Mouse (Mus musculus): ENCODE measurements around the gene Tecpr1. TPM values are rescaled to one million over a fixed set of nuclear protein-coding genes. Genes with fewer than 3 reads are reported as not detected.
A peak's percentile ranks its signal among the peaks of the same experiment; 100 is the strongest.

Gene Tecpr1
- 10 to 100 TPM; 91.9 to 92.5 TPM for total RNA-seq (2021)
- long read RNA-seq, experiment 1, full-length matches to known transcripts = 77 of 118 reads
- long read RNA-seq, experiment 1, partial matches to known transcripts = 27 of 118 reads
- long read RNA-seq, experiment 1, other reads (novel, unspliced or antisense) = 14 of 118 reads
- long read RNA-seq, experiment 2, full-length matches to known transcripts = 35 of 64 reads
- long read RNA-seq, experiment 2, partial matches to known transcripts = 22 of 64 reads
- long read RNA-seq, experiment 2, other reads (novel, unspliced or antisense) = 7 of 64 reads

DNA sequence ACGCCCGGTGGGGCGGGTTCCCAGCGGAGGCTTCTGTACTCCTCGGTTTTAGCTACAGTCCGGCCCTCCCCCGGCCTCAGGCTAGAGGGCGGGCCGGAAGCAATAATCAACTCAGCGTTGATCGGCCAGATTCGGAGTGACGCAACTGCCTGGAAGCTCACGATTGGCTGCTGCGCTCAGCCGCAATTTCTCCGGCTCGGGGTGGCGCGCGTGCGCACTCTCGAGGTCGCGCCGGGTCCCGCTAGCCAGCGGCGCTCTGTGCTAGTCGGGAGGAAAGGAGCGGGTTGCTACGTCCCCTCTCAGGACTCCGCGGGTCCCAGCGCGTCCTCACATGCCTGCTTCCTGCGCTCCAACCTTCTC lies at the start of gene Tecpr1:
Tecpr1 (minus strand) TSS at position 113 of the 360 bp plus-strand sequence.
- peak; percentile 93 to 97 for DNase-seq (ENCODE audit: low spot score in 2 of 2)

- DNase-seq (ENCODE audit: low spot score in 2 of 2) = no peak
Measured at GRCm38 (mm10) chr5:144271772-144272171, 48.4 kb upstream of the Tecpr1 start.

DNA sequence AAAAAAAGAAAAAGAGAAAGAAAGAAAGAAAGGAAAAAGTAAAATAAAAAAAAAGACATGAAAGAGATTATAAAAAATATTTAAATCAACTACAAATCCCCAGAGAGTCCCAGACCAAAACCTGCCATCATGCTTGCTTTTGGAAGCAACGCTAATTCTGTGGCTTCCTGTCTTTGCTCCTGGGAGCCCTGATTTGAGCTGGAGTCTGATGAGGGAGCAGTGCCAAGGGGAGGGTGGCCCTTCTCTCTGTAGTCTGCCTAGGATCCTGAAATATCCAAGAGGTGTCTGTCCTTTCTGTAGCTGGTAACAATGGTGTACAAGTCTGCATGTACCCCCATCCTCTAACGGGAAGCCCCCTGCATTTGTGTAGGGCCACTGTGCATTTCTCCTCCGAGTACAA lies 47.7 kb upstream of the Tecpr1 start:
- DNase-seq (ENCODE audit: low spot score in 2 of 2) = no peak

- no peak for DNase-seq (ENCODE audit: low spot score in 2 of 2)
Measured at GRCm38 (mm10) chr5:144270420-144270819, 47.0 kb upstream of the Tecpr1 start.

- DNase-seq (ENCODE audit: low spot score in 2 of 2) = no peak
Measured at GRCm38 (mm10) chr5:144269926-144270325, 46.5 kb upstream of the Tecpr1 start.

DNA sequence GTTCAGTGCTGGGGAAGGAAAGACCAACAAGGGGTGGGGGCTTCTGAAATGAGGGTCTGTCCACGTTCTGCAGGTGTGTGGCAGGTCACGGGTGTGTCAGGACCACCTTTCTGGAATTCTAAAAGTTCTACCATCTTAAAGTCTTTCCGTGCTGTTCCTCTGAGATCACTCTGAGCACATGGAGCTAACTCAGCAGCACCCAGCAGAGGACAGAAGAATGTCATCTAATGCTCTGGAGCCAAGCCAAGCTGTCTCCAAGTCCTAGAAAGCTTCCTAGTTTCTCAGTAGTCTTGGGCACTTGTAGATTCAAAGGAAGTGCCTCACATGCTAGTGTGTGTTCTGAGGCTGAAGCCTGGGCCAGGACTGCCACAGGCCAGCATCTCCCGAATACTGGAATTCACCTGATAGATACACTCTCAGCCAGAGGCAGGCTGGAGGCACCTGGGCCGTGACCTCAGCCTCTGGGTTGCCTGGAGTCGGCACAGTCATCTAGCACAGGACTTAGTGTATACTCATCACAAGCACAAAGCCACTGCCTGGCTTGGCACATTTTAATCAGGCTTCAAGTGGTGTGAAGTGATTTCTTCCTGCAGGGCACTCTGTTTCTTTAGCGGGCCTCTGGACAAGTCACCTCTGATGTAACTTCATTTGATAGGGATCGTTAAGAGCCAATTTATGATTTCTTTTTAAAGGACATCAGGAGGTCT lies 44.3 kb upstream of the Tecpr1 start:
- DNase-seq (ENCODE audit: low spot score in 2 of 2) = peak in 1 of 2 experiments; percentile 41

DNA sequence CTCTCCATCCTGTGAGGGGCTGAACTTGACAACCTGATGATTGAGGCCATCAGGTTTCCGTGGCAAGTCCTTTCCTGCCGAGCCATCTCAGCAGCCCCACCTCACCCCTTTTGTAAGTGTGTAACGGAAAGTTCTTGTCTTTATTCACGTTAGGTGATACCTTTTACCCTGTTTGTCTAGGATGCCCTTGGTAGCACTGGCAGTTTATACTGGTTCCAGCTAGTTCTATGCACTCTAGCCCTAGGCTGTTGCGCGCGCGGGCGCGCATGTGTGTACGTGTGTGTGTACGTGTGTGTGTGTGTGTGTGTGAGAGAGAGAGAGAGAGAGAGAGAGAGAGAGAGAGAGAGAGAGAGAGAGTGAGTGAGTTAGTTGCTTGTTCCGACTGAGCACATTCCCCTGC lies 40.1 kb upstream of the Tecpr1 start:
- DNase-seq (ENCODE audit: low spot score in 2 of 2) = no peak

DNA sequence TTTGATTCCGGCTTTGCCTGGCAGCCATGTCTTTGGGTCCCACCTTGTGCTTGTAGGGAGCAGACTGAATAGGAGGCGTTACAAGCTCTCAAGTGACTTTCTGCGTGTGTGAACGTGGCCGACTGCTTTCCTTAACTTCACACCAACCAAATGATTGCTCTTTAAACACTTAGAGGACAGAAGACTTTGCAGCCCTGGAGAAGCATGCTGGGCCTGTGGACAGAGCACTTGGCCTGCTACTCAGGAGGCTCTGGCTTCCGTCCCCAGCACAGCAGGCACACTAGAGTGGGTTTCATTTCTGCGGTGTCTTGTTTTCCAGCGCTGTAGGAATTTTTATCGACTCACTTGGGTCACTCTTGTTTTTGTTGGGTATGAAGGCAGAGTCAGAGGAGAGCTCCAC lies 39.7 kb upstream of the Tecpr1 start:
- DNase-seq (ENCODE audit: low spot score in 2 of 2) = no peak

GRCm38 (mm10) chr5:144261829-144262228 lies 38.4 kb upstream of the Tecpr1 start:
- peak; percentile 36 to 37 for DNase-seq (ENCODE audit: low spot score in 2 of 2)

- DNase-seq (ENCODE audit: low spot score in 2 of 2) = no peak
Measured at GRCm38 (mm10) chr5:144261309-144261708, 37.9 kb upstream of the Tecpr1 start.

DNA sequence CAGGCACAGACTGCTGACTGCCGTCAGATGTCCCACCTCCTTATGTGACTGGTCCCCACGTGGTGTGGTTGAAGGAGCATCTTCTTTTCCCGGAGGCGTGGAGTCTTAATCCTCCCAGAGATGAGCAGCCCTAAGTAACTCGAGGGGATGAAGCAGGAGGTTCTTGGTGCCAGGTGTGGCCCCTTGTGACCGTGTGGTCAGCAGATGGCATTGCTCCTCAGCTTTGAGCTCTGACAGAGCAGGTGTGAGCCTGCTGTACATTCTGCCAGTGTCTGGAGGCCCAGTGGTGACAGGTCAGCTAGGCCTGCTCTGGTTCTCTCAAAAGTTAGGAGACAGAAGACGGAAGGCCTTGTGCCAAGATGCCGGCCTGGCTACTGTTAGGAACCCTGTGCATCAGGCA lies 37.0 kb upstream of the Tecpr1 start:
- DNase-seq (ENCODE audit: low spot score in 2 of 2) = no peak

GRCm38 (mm10) chr5:144259228-144259627 lies 35.8 kb upstream of the Tecpr1 start:
- DNase-seq (ENCODE audit: low spot score in 2 of 2) = no peak

- DNase-seq (ENCODE audit: low spot score in 2 of 2) = no peak
Measured at GRCm38 (mm10) chr5:144258687-144259086, 35.3 kb upstream of the Tecpr1 start.

DNA sequence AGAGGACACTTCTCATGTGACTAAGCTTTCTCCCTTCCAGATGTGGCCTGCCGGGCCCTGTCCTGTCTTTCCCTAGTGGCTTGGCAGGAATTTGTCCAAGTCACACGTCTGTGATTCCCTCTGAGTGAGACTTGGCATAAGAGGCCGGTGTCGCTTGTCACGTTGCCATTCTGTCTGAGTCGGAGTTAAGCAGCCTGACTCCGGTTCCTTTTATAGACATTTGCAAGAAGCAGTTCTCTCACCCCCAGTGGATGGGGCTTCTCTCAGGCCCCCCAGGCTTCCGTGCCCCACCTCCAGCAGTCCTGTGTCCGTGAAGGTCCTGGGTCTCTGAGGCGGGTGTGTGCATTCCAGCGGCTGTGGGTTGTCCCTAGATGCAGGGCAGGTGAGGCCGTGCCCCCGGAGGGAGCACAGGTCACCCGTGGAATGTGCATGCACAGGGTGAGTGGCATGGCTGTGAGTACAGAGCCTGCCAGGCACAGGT lies 34.8 kb upstream of the Tecpr1 start:
- DNase-seq (ENCODE audit: low spot score in 2 of 2) = peak in 1 of 2 experiments; percentile 34

DNA sequence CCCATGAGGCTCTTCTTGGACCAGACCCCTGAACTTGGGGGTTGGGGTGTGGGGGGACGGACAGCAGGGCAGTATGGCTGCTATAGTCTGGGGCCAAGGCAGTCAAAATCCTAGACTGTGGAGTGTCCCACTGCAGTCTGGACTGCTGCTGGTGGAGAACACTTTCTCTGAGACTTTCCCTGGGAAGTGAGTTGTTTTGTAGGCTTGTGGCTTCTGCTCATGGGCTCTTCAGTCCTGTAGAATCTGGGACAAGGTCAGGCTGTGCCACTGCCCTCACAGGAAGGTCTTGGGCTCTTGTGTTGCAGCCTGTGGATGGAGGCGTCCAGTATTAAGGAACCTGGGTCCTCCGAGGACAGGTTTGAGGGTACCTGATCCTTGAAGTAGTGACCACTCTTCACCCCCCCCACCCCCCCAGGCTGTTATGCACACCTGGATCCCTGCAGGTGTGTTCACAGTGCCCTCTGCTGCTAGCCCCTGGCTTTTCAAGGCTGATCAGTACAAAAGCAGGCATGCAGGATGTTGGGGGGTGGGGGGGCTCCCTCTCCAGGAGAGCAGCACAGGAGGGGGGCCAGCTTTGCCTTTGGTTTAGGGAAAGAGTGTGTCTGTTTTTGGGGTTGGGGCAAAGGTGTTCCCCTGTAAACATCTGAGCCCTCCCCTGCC lies 34.2 kb upstream of the Tecpr1 start:
- DNase-seq (ENCODE audit: low spot score in 2 of 2) = no peak

DNA sequence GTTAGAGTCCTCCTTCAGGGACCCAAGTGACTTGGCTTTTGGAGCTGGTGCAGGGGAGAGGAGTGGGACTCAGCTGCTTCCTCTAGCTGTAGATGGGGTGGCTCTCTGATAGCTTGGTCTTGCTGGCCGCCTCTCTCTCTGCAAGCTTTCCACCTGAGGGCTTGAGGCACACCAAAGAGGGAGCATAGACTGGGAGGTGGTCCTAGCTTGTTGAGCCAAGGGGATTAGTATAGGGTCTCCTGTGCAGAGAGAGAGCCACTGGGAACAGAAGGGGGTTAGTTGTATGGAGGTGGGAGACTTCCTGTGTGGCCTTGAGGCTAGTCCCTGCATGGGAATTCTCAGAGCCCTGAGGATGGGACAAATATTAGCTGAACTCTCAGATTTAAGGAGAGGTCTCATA lies 33.5 kb upstream of the Tecpr1 start:
- no peak for DNase-seq (ENCODE audit: low spot score in 2 of 2)

GRCm38 (mm10) chr5:144256541-144256870 lies 33.1 kb upstream of the Tecpr1 start:
- no peak for DNase-seq (ENCODE audit: low spot score in 2 of 2)

- DNase-seq (ENCODE audit: low spot score in 2 of 2) = peak; percentile 32 to 48
Measured at GRCm38 (mm10) chr5:144255632-144256540, 32.5 kb upstream of the Tecpr1 start.

DNA sequence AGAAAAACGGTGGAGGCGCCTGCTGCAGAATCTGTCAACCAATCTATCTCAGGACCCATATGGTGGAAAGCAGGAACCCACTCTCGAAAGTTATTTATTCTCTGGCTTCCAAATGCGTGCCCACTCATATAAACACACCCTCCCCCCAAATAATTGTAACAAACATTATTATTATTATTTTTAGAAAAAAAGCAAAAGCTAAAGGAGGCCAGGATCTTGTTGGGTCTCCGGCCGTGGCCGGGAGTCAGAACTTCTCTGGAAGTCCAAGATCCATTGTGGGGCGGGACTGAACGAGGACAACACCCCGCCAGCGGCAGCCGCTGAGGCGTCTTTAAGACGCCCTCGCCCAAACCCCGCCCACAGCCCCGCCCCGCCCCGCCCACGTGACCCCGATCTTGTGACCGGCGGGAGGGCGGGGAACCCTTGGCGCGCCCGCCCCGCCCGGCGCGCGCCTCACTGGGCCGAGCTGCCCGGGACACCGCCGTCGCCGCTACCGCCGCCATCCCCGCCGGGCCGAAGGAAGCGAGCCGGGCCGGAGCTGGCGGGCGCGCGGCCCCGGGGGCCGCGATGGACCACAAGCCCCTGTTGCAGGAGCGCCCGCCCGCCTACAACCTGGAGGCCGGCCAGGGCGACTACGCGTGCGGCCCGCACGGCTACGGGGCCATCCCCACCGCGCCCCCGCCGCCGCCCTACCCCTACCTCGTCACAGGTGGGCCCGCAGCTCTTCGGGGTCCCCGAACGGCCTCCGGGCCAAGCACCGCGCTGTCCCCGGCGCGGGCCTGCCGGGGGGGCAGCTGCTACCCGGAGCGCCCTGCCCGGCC lies 31.6 kb upstream of the Tecpr1 start:
- DNase-seq (ENCODE audit: low spot score in 2 of 2) = peak; percentile 62 to 81

DNA sequence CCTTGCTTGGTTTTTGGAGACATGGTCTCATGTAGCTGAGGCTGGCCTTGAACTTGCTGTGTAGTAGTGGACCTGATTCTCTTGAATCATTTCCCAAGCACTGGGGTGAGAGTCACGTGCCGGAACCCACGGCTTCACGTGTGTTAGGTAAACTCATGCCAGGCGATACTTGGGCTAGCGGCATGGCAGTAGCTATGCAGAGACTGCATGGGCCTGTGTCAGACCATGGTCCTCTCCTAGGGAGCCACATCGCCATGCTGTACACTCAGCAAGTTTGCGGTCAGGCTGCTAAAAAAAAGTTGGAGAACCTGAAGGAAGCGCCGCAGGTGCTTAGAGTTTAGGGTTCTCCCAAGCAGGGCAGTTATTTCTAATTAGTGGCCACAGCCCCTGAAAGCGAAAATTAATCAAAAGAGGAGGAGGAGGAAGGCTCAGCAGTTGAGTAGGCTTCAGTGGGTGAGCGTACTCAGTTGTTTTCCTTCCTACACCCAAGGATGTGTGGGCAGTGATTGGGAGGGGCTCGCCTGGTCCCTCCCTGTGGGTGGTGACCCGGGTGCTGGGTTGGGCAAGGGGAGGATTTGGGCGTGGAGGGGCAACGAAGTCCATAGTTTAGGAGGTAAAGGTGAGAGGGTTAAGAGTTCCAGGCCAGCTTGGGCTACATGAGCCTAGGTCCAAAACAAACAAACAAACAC lies 30.9 kb upstream of the Tecpr1 start:
- no peak for DNase-seq (ENCODE audit: low spot score in 2 of 2)

Data from left cerebral cortex, adult 18-20 months (tissue).